In the genomic region with DNA sequence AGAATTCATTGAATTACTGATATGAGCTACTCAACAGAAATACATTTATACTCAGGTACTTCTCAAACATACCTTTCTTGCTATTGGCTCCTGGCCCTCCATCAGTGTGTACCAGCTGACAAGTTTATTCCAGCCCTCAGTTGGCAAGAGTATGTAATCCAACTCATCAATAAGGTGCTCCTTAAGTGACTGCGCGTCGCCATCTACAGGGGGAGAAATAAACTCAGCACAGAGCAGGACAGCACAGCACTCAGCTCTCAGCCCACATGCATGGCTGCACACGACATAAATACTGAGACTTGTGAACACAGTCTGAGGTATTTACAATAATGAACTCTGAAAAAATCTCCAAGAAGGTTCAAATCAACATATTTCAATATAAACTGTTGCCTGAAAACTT, we compare ENCODE assay signal across 9 mouse cellular contexts. TPM values are rescaled to one million over a fixed set of nuclear protein-coding genes. Genes with fewer than 3 reads are reported as not detected.
DNase-seq lines count a peak whose midpoint lies in the region; ATAC-seq and TF ChIP-seq lines count a peak whose summit lies in the region.
"Had no signal": no experiment of that assay in that cellular context is flagged by ENCODE, and none has a peak within 500 bp of the region (broad histone marks: within the 10 kb centered on the region; RNA-seq: fewer than 3 reads in every experiment).

No protein-coding gene starts in this region.

- H3K4me1 ChIP-seq in forebrain, embryonic 12.5 days = no peaks in the 10 kb centered on the region
- no peaks in the 10 kb centered on the region for H3K4me1 ChIP-seq in forebrain, embryonic 16.5 days (replicated peaks; ENCODE audit: control insufficient read depth, insufficient read depth, low read length)
- no peaks in the 10 kb centered on the region for H3K4me1 ChIP-seq in liver, embryonic 13.5 days (replicated peaks)
- no peaks in the 10 kb centered on the region for H3K4me1 ChIP-seq in liver, embryonic 12.5 days
- H3K4me1 ChIP-seq in MEL (ENCODE audit: control insufficient read depth in 1 of 2, insufficient read depth in 2 of 2, low read length in 2 of 2) = no peaks in the 10 kb centered on the region
- H3K4me1 ChIP-seq: hindbrain, embryonic 10.5 days had no signal

- no peaks in the 10 kb centered on the region for H3K27me3 ChIP-seq in forebrain, embryonic 12.5 days
- H3K27me3 ChIP-seq in forebrain, embryonic 16.5 days (replicated peaks; ENCODE audit: control insufficient read depth, insufficient read depth, low read length) = no peaks in the 10 kb centered on the region
- H3K27me3 ChIP-seq in liver, embryonic 13.5 days = no peaks in the 10 kb centered on the region
- no peaks in the 10 kb centered on the region for H3K27me3 ChIP-seq in liver, embryonic 12.5 days (replicated peaks)
- no peaks in the 10 kb centered on the region for H3K27me3 ChIP-seq in MEL (ENCODE audit: control insufficient read depth in 1 of 2, insufficient read depth in 2 of 2, low read length in 2 of 2)

- peaks cover 46% of the 10 kb centered on the region for H3K36me3 ChIP-seq in forebrain, embryonic 12.5 days (replicated peaks)
- peaks cover 18% of the 10 kb centered on the region for H3K36me3 ChIP-seq in forebrain, embryonic 16.5 days (ENCODE audit: control insufficient read depth, insufficient read depth)
- peaks cover 80% of the 10 kb centered on the region for H3K36me3 ChIP-seq in liver, embryonic 13.5 days
- H3K36me3 ChIP-seq in liver, embryonic 12.5 days = peaks cover 86% of the 10 kb centered on the region
- H3K36me3 ChIP-seq in MEL (ENCODE audit: control insufficient read depth in 1 of 2, insufficient read depth in 2 of 2, low read length in 2 of 2) = peaks cover 0 to 54% of the 10 kb centered on the region in 2 experiments; a peak in 3 of 4 replicates

- peak; percentile 3 for TF ChIP-seq RAD21 in MEL (IDR thresholded peaks at IDR 0.05; ENCODE audit: low read depth, low read length)

- H3K4me2 ChIP-seq in forebrain, embryonic 12.5 days = no peak overlapping the region
- H3K4me2 ChIP-seq in forebrain, embryonic 16.5 days (ENCODE audit: low read length) = no peak overlapping the region
- no peak overlapping the region for H3K4me2 ChIP-seq in liver, embryonic 13.5 days
- no peak overlapping the region for H3K4me2 ChIP-seq in liver, embryonic 12.5 days

- no peak for TF ChIP-seq EP300 in MEL (IDR thresholded peaks at IDR 0.05; ENCODE audit: low read depth in 1 of 2, low read length in 2 of 2)

- TF ChIP-seq POLR2A in MEL (IDR thresholded peaks at IDR 0.05; ENCODE audit: control insufficient read depth in 1 of 2, insufficient read depth in 1 of 2, low read depth in 1 of 2, low read length in 2 of 2, poor library complexity in 1 of 2) = no peak

- 79% methylated on average over 4 of the region's 4 CpGs for WGBS in forebrain, embryonic 12.5 days
- WGBS in forebrain, embryonic 16.5 days = 73% methylated on average over 4 of the region's 4 CpGs
- 82% methylated on average over 4 of the region's 4 CpGs for WGBS in liver, embryonic 13.5 days (ENCODE audit: insufficient replicate concordance)
- 80% methylated on average over 4 of the region's 4 CpGs for WGBS in liver, embryonic 12.5 days (ENCODE audit: insufficient replicate concordance)

- H3K27ac ChIP-seq in forebrain, embryonic 12.5 days = no peak overlapping the region
- no peak overlapping the region for H3K27ac ChIP-seq in forebrain, embryonic 16.5 days (ENCODE audit: low read length)
- H3K27ac ChIP-seq in liver, embryonic 13.5 days = no peak overlapping the region
- H3K27ac ChIP-seq in liver, embryonic 12.5 days = no peak overlapping the region
- no peak overlapping the region for H3K27ac ChIP-seq in MEL (ENCODE audit: control insufficient read depth, low read depth, low read length)
- H3K27ac ChIP-seq: hindbrain, embryonic 10.5 days had no signal

- no peak overlapping the region for H3K4me3 ChIP-seq in forebrain, embryonic 12.5 days (replicated peaks)
- no peak overlapping the region for H3K4me3 ChIP-seq in forebrain, embryonic 16.5 days (replicated peaks; ENCODE audit: low read length)
- H3K4me3 ChIP-seq in liver, embryonic 13.5 days (replicated peaks) = no peak overlapping the region
- no peak overlapping the region for H3K4me3 ChIP-seq in liver, embryonic 12.5 days
- no peak overlapping the region for H3K4me3 ChIP-seq in MEL (ENCODE audit: control insufficient read depth in 1 of 2, insufficient read depth in 1 of 2, low read depth in 2 of 2, low read length in 2 of 2)
- H3K4me3 ChIP-seq: hindbrain, embryonic 10.5 days had no signal

- H3K9me3 ChIP-seq in forebrain, embryonic 12.5 days = no peaks in the 10 kb centered on the region
- H3K9me3 ChIP-seq in forebrain, embryonic 16.5 days (ENCODE audit: control insufficient read depth, low read length) = no peaks in the 10 kb centered on the region
- no peaks in the 10 kb centered on the region for H3K9me3 ChIP-seq in liver, embryonic 13.5 days (replicated peaks)
- no peaks in the 10 kb centered on the region for H3K9me3 ChIP-seq in liver, embryonic 12.5 days (replicated peaks)
- no peaks in the 10 kb centered on the region for H3K9me3 ChIP-seq in MEL (replicated peaks; ENCODE audit: insufficient read depth, low read length)
- H3K9me3 ChIP-seq: hindbrain, embryonic 10.5 days had no signal

- peak; percentile 38 to 47 (median 38) for TF ChIP-seq CTCF in MEL (IDR thresholded peaks at IDR 0.05 in 2 of 3, conservative IDR thresholded peaks at IDR 0.05 in 1 of 3; ENCODE audit: control insufficient read depth in 1 of 3, insufficient read depth in 1 of 3, low read depth in 2 of 3, low read length in 3 of 3, poor library complexity in 1 of 3, severe bottlenecking in 1 of 3)

- H3K79me2 ChIP-seq in MEL (ENCODE audit: control insufficient read depth, insufficient read depth, low read length, poor library complexity) = peaks cover 4% of the 10 kb centered on the region; the same call in 1 of the 2 replicates

- ATAC-seq in forebrain, embryonic 12.5 days (ENCODE audit: low FRiP score) = peak; percentile 63; the same call in 1 of the 2 replicates
- ATAC-seq in forebrain, embryonic 16.5 days = no peak
- ATAC-seq in liver, embryonic 13.5 days (ENCODE audit: low read depth) = 0 out of 2 replicates have a peak, but pooled peaks have one; percentile 53
- no peak; the same call in 1 of the 2 replicates for ATAC-seq in liver, embryonic 12.5 days

- DNase-seq in liver, embryonic 13.5 days = no peak
- peak; percentile 54 for DNase-seq in MEL (ENCODE audit: low read depth, low spot score)
- peak; percentile 37 for DNase-seq in induced T-regulatory cell, adult 2 months (ENCODE audit: low read depth)
- no peak for DNase-seq in right cerebral cortex, adult 2 months (ENCODE audit: low spot score in 2 of 2)
- no peak for DNase-seq in urinary bladder, postnatal 14 days (ENCODE audit: low spot score)

- H3K9ac ChIP-seq in forebrain, embryonic 12.5 days = no peak overlapping the region
- no peak overlapping the region for H3K9ac ChIP-seq in forebrain, embryonic 16.5 days (replicated peaks; ENCODE audit: low read depth, low read length)
- H3K9ac ChIP-seq in liver, embryonic 13.5 days = no peak overlapping the region
- H3K9ac ChIP-seq in liver, embryonic 12.5 days = no peak overlapping the region
- no peak overlapping the region for H3K9ac ChIP-seq in MEL (ENCODE audit: control insufficient read depth, low read depth, low read length, poor library complexity, severe bottlenecking)

TF ChIP-seq in MEL, 35 proteins besides CTCF, POLR2A, EP300 and RAD21:
- no peak for TF ChIP-seq SMC3 (IDR thresholded peaks at IDR 0.05; ENCODE audit: low read depth, low read length)
- no peak for TF ChIP-seq E2F4 (IDR thresholded peaks at IDR 0.05; ENCODE audit: borderline replicate concordance, low read depth, low read length)
- no peak for TF ChIP-seq POLR2AphosphoS2 (IDR thresholded peaks at IDR 0.05; ENCODE audit: low read length)
- TF ChIP-seq POLR2AphosphoS5 (IDR thresholded peaks at IDR 0.05; ENCODE audit: borderline replicate concordance, low read depth, low read length) = no peak
- no peak for TF ChIP-seq MEF2A (IDR thresholded peaks at IDR 0.05; ENCODE audit: extremely low read depth, insufficient replicate concordance, low read depth, low read length, poor library complexity, severe bottlenecking)
- no peak for TF ChIP-seq TBP (IDR thresholded peaks at IDR 0.05; ENCODE audit: low read depth, low read length)
- no peak for TF ChIP-seq HCFC1 (IDR thresholded peaks at IDR 0.05; ENCODE audit: low read depth, low read length)
- no peak for TF ChIP-seq RCOR1 (IDR thresholded peaks at IDR 0.05; ENCODE audit: low read depth, low read length)
- no peak for TF ChIP-seq KAT2A (conservative IDR thresholded peaks at IDR 0.05; ENCODE audit: low read depth, low read length)
- no peak for TF ChIP-seq MAZ (IDR thresholded peaks at IDR 0.05; ENCODE audit: low read depth, low read length)
- TF ChIP-seq NELFE (IDR thresholded peaks at IDR 0.05; ENCODE audit: low read depth, low read length) = no peak
- TF ChIP-seq TCF12 (IDR thresholded peaks at IDR 0.05; ENCODE audit: low read depth, low read length) = no peak
- TF ChIP-seq TAL1 (IDR thresholded peaks at IDR 0.05; ENCODE audit: low read length) = no peak
- no peak for TF ChIP-seq MAFK (IDR thresholded peaks at IDR 0.05; ENCODE audit: borderline replicate concordance, low read depth, low read length)
- no peak for TF ChIP-seq MAX (IDR thresholded peaks at IDR 0.05; ENCODE audit: low read length)
- TF ChIP-seq ZC3H11A (IDR thresholded peaks at IDR 0.05; ENCODE audit: low read depth, low read length) = no peak
- no peak for TF ChIP-seq ETS1 (IDR thresholded peaks at IDR 0.05; ENCODE audit: low read depth, low read length)
- no peak for TF ChIP-seq MXI1 (IDR thresholded peaks at IDR 0.05; ENCODE audit: low read depth, low read length)
- TF ChIP-seq USF1 (IDR thresholded peaks at IDR 0.05; ENCODE audit: low read depth, low read length) = no peak
TF ChIP-seq in MEL: peak in this region for 0.

RNA-seq across cellular contexts. Expression of gene Usp15, which starts 21.0 kb away (rescaled TPM):
- 69.0 and 74.3 TPM in 2 replicates for polyA plus RNA-seq in forebrain, embryonic 12.5 days (2016; fragmentation: Nextera tagmentation; extraction: Ambion mirVana)
- 78.2 and 79.4 TPM in 2 replicates for polyA plus RNA-seq in forebrain, embryonic 16.5 days (2015; fragmentation: Nextera tagmentation; extraction: Ambion mirVana)
- 101 and 125 TPM in 2 replicates for polyA plus RNA-seq in liver, embryonic 13.5 days (2015; fragmentation: Nextera tagmentation; extraction: Ambion mirVana)
- polyA plus RNA-seq in liver, embryonic 12.5 days (2016; fragmentation: Nextera tagmentation; extraction: Ambion mirVana) = 114 and 115 TPM in 2 replicates
- 98.2 and 118 TPM in 2 replicates for total RNA-seq in MEL (2012; rRNA removed)
- 100 to 1,000 TPM; 117 to 150 TPM for polyA plus RNA-seq in MEL (2012; ENCODE audit: insufficient read depth in 1 of 2, insufficient read length in 2 of 2, low read depth in 1 of 2, low replicate concordance in 2 of 2, missing spikeins in 1 of 2)

Comparison
In these comparisons a context has a peak if more than half of its experiments do, and no peak if none do; other contexts are left out.
1. ATAC-seq: peak in forebrain, embryonic 12.5 days (single experiment) and liver, embryonic 13.5 days (single experiment); none in forebrain, embryonic 16.5 days (single experiment) and liver, embryonic 12.5 days (single experiment).
2. DNase-seq: peak in MEL (single experiment) and induced T-regulatory cell, adult 2 months (single experiment); none in liver, embryonic 13.5 days (single experiment), right cerebral cortex, adult 2 months (0 of 2) and urinary bladder, postnatal 14 days (single experiment).